Mouse (Mus musculus): Measurements from ENCODE around the gene 4930415O20Rik. TPM values are rescaled to one million over a fixed set of nuclear protein-coding genes. Genes with fewer than 3 reads are reported as not detected.

4930415O20Rik gene
- not detected for total RNA-seq (2023)

DNA sequence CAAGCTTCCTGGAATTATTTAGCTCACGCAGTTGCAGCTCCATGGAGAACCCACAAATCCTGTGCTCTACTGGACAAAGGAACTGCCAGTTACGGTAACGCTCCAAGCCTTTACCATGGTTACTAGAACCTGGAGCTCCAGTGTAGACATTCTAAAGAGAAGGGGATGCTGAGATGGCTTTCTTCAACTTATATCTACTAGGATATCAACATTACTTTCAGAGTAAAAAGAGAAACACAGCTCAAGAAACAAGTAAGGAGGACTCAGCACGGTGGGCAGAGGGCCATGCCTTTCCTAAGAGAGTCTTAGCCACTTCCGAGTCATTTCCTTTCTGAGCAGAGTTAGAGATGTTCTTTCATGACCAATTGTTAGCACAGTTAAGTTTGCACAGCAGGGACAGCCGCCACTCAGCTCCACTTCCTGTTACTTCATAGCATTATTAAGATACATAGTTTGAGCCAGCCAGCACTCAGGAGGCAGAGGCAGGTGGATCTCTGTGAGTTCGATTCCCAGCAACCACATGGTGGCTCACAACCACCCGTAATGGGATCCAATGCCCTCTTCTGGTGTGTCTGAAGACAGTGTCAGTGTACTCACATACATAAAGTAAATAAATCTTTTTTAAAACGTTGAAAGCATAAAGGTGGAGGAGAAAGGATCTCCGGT is at the start of gene 4930415O20Rik, which contains the start of gene Ccnt1:
TSS of gene 4930415O20Rik (plus strand) at position 132 of the 666 bp plus-strand sequence.
TSS of gene Ccnt1 (minus strand) at position 51 of the 666 bp plus-strand sequence.

GRCm38 (mm10) chr15:98533881-98534627 is 36.8 kb upstream of the 4930415O20Rik start, which contains the start of gene Kansl2:
Gene Kansl2 (minus strand): TSS chr15:98534264.

GRCm38 (mm10) chr15:98609331-98610130 is 38.7 kb downstream of the 4930415O20Rik start, which contains the start of gene Adcy6:
Gene Adcy6 (minus strand): TSS chr15:98610076.

DNA sequence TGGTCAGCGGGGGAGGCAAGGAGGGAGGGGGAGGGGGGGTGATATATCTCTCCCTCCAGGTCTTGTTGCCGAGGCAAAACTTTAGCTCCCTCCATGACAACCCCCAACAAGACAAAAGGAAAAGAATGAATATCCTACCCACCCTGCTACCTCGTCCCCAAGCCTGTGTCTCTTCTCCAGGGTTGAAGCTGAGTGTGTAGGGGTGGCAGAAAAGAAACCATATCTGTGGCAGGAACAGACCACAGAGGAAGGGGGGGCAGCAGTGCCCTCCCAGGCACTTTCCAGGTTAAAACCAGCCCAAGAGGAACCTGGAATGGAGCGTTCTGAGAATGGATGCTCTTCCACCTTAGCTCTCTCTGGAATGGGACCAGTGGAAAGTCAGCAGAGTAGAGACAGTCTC is 59.7 kb downstream of the 4930415O20Rik start, which contains the start of gene Cacnb3:
TSS of gene Cacnb3 (plus strand) at position 301 of the 400 bp plus-strand sequence.

Other genes with a start within 250 kb of the 4930415O20Rik start
- gene Olfr284, start 230.0 kb upstream of the 4930415O20Rik start, total RNA-seq (2023), result not detected
- not detected for gene Olfr283, start 190.1 kb upstream of the 4930415O20Rik start, total RNA-seq (2023)
- gene Olfr282, start 139.8 kb upstream of the 4930415O20Rik start, total RNA-seq (2023), result not detected
- not detected for gene Olfr281, start 118.4 kb upstream of the 4930415O20Rik start, total RNA-seq (2023)
- gene OR5BS1P, start 101.1 kb upstream of the 4930415O20Rik start, total RNA-seq (2023), result not detected
- not detected for gene Lalba, start 88.3 kb upstream of the 4930415O20Rik start, total RNA-seq (2023)
- not detected for gene Olfr279, start 78.6 kb upstream of the 4930415O20Rik start, total RNA-seq (2023)
- gene Kansl2, start 36.7 kb upstream of the 4930415O20Rik start, total RNA-seq (2023), result 49.4 TPM
- 167 TPM for gene Ccnt1, start 81 bp upstream of the 4930415O20Rik start, total RNA-seq (2023)
- gene Adcy6, start 39.1 kb downstream of the 4930415O20Rik start, total RNA-seq (2023), result 37.8 TPM
- gene Cacnb3, start 59.8 kb downstream of the 4930415O20Rik start, total RNA-seq (2023), result 1.5 TPM
- 148 TPM for gene Ddx23, start 91.9 kb downstream of the 4930415O20Rik start, total RNA-seq (2023)
- 1.2 TPM for gene Rnd1, start 106.5 kb downstream of the 4930415O20Rik start, total RNA-seq (2023)
- not detected for gene Ccdc65, start 137.2 kb downstream of the 4930415O20Rik start, total RNA-seq (2023)
- 4.2 TPM for gene Fkbp11, start 157.2 kb downstream of the 4930415O20Rik start, total RNA-seq (2023)
- 85.5 TPM for gene Arf3, start 192.2 kb downstream of the 4930415O20Rik start, total RNA-seq (2023)
- 0.56 TPM for gene Wnt10b, start 207.1 kb downstream of the 4930415O20Rik start, total RNA-seq (2023)
- not detected for gene Wnt1, start 218.9 kb downstream of the 4930415O20Rik start, total RNA-seq (2023)
- gene Ddn, start 238.5 kb downstream of the 4930415O20Rik start, total RNA-seq (2023), result 0.23 TPM